Mouse (Mus musculus) cerebellum, adult 2 months (tissue): ENCODE data around the gene Tfcp2.

Experiments
- CTCF ChIP-seq: fragments of 200-500 bp; IDR thresholded peaks from 2 replicates; pipeline ENCODE4 v1.5.1; 2011; ENCODE audit warnings: low read depth, mild to moderate bottlenecking, control low read depth, low read length, moderate library complexity, borderline replicate concordance; ENCODE audit not compliant: insufficient read depth
- POLR2A ChIP-seq: fragments of 200-500 bp; IDR thresholded peaks from 2 replicates; pipeline ENCODE4 v1.6.1; 2011; ENCODE audit warnings: low read length, control low read depth, borderline replicate concordance; ENCODE audit not compliant: insufficient read depth

- TF ChIP-seq CTCF: no peak
- no peak for TF ChIP-seq POLR2A
Measured at GRCm38 (mm10) chr15:100599276-100600046, 47.7 kb upstream of the Tfcp2 start, which contains the start of gene Pou6f1.
